Mouse (Mus musculus): ENCODE data around the gene Rnf32. TPM values are rescaled to one million over a fixed set of nuclear protein-coding genes. Genes with fewer than 3 reads are reported as not detected.

Gene Rnf32
- 1 to 10 TPM; 4.3 TPM for total RNA-seq (2021)
- long read RNA-seq, experiment 1, partial matches to known transcripts, result 0 of 3 reads
- long read RNA-seq, experiment 1, other reads (novel, unspliced or antisense), result 2 of 3 reads
- long read RNA-seq, experiment 2, partial matches to known transcripts, result 0 of 3 reads
- long read RNA-seq, experiment 2, other reads (novel, unspliced or antisense), result 3 of 3 reads

DNA sequence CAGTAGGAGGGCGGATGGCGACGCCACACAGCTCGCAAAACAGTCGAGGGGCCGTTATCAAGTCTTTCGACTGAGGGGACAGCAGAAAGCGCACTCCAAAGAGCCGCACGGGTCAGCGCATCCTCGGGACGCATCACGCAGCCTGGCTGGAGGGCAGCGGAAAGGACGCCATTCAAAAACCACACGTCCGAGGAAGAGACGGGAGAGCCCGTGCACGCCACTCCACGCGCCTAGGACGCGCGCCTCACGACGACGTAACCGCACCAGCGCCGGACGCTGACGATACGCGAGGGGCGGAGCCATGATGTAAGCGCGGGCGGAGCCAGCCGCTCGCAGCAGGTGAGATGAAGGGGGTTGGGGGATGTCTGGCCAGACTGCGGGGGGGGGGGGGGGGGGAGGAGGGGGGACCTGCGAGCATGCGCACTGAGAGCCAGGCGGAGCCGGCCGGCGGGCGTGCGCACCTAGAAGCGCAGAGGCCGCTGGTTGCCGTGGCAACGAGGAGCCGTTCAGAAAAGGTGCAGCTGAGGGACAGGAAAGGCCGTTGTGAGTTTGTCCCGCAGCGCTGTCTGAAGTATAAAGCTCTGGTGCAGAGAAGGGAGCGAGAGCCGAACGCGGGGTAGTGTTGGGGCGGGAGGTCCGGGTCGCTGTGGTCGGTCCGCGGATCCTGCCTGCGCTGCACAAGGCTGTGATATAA, at the start of gene Rnf32:
Rnf32 (plus strand) TSS at position 423 of the 694 bp plus-strand sequence.
- DNase-seq, result peak; percentile 89 to 92

DNA sequence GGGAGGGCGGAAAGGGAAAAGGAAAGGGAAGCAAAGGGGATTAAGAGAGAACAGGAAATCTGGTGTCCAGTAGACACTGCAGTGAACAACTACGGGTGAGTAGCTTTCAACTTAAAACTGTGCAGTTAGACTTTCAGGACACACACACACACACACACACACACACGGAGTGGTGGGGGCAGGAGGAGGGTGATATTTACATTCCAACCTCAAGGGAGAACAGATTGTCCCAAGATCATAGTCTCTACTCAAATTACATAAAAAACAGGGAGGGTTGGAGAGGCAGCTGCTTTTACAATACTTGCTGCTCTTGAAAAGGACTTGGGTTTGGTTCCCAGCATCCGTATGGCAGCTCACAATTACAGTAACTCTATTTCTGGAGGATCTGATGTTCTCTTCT, 45.6 kb upstream of the Rnf32 start:
- no peak for DNase-seq

DNA sequence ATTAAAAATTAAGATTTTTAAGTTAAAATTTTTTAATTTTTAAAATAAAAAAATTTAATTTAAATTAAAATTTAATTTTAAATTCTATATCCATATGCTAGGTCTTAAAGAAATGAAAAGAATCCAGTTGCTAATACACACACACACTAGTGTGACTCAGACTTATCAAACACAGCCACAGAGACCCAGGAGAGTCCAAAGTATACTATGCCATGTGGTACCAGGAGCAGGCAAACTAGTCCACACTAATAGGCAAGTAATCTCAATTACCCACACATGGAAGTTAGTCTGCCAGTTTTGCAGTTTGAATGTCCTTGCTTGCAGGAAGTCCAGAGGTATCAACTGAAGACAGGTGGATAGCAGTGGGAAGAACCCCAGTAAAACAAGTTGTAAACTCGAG, 35.9 kb upstream of the Rnf32 start:
- no peak for DNase-seq

DNA sequence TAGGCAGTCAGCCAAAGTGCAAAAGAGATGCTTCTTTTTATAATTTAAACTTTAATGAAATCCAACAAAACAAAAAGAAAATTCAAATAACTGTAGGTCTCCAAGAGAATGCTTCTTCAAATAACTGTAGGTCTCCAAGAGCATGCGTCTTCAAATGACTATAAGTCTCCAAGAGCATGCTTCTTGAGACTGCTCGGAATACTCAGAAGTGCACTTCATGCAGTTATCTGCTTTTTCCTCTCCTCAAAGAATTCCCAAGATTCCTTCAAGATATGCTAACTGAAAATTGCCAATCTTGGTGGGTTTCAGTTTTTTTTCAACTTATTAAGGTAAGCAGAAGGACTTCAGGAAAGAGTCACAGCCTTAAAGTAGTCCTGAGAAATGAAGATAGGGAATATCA, 28.8 kb upstream of the Rnf32 start:
- DNase-seq, result no peak

DNA sequence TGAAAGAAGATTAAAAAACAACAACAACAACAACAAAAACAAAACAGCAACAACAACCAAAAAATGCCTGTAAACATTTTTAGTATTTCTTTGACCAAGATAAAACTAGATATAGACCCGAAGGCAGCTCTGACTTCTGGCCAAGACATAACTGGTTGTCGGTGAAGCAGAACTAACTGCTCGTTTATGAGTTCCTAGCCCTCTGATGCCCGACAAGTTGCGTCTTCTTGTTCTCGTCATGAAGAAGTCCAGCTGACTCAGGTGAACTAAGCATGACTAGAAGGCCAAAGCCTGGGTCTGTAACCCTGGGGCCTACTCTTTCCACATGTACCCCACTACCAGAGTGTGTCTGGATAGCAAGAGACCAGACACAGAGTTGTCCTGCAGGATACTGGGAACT, 25.6 kb upstream of the Rnf32 start:
- no peak for DNase-seq

DNA sequence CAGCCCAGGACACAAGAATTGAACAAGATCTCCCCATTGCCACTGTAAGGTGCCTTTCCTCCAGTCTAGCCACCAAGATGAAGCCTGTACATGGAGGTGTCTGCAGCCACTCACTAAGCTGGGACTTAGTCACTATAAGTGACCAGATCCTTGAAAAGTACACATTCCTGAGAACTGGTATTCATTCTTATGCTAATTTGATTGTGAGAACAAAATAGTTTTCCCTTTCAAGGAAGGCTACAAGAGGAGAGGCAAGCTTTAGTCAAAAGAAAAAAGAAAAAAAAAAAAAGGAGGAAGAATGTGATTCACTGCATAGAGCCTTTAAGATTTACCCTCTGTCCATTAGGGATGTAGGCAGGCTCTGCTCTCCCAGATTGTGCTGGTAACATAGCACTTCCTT, 24.6 kb upstream of the Rnf32 start:
- no peak for DNase-seq

DNA sequence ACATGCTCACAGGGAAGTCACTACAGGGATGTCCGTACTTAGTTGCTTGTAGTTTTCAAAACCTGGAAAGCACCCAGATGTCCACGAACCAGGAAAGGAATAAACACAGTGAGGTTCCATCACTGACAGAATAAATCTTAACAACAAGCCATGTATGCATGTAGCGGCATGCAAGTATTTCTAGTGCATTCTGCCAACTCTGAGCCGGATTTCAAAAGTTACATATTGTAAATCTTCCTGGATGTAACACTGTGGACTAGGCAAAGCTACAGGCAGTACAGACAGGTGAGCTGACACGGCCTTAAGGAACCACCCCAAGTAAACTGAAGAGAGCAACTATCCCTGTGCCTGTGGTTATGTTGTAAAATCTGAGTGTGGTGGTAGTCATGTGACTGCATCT, 9.0 kb upstream of the Rnf32 start:
- DNase-seq, result no peak

DNA sequence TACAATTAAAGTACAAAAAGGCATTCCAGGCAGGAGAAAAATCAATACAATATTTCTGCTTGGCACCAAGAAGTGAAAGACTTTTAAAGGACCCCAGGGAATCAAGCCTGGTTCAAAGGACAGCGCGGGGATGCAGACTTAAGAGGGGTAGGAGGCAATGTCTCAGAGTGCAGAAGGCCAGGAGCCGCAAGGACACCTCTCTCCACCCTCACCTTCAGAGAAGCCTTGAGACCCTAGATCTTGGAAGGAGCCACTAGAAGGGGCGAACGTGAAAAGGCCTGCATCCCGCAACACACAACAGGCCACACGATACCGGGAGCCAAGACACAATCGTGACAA, 592 bp upstream of the Rnf32 start:
- DNase-seq, result no peak

DNA sequence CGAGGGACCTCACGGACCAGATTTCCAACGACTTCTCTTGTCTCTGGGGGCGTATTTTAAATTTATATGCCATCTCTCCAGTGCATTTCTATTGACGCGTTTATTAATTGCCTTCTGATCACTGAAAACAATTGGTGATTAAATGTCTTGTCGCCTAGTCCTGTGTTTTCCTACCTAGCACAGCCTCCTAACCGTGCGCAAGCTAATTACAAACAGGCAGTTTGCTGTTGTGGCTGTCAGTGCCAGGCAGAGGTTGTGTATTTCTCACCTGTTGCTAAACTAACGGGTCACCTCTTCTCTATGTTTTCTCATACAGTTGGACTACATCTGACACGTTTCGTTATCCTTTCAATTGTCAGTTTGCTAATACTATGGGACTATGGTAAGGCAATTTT, 469 bp downstream of the Rnf32 start:
- no peak for DNase-seq

DNA sequence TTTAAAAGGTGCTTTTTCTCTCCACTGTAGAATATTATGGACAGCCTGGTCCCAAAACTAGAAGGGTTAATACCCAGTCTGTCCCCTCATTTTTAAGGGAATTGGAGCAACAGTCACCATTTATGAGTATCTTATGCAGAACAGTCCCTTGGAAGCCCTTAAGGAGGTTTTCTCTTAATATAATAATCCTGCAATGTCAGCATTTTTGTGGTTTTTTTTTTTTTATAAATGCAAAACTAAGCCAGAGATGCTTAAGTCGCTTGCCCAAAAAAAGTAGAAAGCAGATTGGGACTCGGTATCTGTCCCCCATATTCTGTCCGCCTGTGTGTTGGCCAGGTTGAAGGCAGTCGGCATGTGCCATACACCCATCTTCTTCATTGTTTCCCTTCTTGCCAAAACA, 1.4 kb downstream of the Rnf32 start:
- no peak for DNase-seq

DNA sequence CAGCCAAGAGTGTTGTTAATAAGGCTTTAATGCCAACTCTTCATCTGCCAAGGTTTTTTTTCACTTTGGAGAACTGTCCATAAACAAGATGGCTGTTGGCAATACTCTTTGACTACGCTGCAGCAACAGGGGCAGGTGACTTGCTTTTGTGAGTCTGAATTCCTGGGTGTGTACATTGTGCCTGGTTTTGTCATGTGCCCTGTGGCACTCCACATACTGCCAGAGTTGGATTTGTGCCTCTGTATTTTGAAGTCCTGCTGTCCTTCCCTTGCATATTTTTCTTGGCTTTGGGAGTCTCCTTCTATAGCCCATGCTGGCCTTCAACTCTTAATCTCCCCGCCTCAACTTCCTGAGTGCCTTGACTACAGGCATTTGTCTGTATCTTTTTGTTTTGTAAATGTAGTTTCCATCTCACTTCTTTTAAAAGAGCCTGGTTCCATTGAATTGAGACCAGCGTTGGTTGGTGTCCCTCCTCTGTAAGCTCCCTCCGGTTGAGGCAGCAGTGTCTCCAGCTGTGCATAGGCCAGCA, 3.2 kb downstream of the Rnf32 start:
- DNase-seq, result no peak

DNA sequence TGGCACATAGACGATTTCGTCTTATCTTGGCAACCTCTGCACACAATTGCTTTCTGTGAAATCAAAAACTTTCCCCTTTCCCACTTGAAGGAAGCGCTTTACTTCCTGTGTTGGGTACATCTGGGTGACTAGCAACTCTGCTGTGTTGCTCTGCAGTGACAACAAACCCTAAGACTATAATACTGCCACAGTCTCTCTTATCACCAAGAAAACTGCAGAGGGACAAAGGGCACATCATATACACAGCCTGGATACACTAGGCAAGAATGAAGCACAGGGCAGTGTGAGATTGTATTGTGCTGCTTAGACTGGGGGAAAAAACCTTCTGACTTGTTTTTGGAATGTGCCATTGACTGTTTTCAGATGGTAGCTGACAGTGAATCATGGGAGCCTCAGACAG, 4.1 kb downstream of the Rnf32 start:
- no peak for DNase-seq

DNA sequence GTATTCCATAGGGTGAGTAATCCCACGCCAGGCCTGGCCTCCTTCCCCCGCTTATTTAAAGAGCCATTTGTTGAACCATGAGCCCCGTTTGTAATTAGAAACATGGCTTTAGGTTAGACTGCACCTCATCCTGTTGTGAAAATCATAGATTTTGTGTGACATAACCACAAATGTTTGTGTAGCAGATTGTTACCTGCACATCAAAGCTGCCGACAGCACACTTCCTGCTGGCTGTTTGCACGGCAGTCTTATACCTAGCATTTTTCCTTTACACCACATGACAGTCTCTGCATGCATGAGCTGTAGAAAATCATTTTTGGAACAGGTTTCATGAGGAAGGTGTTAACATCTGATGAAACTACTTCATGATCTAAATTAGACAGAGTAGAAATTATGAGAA, 9.9 kb downstream of the Rnf32 start:
- DNase-seq, result no peak

DNA sequence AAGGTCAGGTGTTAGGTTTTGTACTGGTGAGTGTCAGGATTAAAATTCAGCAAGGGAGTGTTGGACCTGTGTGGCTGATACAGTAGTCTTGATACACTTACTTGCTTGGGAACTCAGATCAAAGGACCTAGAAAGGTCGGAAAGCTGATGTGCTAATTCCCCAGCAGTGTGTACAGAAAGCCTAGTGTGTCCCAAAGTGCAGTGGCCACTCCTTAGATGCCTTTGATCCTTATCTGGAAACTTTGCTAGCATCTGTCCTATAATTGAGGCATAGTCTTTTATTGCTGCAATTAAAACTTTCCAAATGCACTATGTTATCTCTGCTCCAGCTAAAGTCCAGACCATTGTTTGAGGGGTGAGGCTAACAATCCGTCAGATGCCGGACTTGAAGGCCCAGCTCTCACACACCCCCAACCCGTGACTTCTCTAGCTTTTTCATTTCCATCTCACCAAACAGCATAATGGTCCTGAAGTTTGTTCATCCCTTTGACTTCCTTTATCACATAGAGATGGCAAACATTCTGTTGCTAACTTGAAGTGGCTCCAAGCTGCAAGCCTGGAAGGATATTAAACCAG, 16.3 kb downstream of the Rnf32 start:
- no peak for DNase-seq

DNA sequence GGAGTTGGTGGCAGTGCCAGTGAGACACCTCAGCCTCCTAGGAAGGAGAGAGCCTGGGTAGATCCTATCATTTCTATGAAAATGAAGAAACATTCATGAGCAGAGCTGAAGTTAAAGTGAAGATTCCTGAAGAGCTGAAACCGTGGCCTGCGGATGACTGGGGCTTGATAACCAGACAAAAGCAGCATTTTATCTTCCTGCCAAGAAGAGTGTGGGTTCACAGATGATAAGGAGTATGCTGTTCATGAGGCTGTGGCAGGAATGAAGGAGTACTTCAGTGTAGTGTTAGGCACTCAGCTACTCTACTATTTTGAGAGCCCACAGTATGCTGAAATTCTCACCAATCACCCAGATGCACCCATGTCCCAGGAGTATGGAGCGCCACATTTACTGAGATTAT, 22.2 kb downstream of the Rnf32 start:
- no peak for DNase-seq

DNA sequence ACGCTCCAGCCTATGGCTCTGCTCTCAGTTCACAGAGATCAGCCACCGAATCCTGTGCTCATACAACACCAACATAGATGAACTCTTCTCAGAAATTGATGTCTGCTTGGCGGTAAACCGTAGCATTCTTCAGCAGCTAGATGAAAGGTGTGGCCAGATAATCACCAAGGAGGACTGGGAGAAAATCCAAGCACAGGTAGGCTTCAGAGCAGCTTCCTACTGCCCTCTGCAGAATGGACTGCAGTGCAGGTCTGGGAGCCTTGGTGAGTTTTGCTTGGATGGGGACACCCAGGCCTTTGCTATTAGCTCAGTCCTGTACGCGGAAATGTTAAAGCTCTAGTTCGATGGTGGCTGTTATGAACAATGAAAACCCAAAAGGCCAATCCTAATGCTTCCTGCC, 28.3 kb downstream of the Rnf32 start:
- DNase-seq, result no peak

DNA sequence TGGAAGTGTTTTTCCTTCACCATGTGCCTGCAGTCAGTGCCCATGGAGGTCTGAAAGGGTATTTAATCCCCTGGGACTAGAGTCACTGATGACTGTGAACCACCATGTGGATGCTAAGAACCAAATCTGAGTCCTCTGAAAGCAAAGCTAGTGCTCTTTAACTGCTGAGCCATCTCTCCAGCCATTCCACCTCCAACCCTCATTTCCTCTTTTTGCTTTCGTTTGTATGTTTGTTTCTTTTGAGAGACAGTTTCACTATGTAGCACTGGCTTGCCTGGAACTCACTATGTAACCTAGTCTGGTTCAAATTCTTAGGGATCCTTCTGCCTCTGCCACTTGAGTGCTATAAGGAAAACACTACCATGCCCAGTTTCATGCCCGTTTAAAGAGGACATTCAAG, 34.7 kb downstream of the Rnf32 start:
- DNase-seq, result no peak

DNA sequence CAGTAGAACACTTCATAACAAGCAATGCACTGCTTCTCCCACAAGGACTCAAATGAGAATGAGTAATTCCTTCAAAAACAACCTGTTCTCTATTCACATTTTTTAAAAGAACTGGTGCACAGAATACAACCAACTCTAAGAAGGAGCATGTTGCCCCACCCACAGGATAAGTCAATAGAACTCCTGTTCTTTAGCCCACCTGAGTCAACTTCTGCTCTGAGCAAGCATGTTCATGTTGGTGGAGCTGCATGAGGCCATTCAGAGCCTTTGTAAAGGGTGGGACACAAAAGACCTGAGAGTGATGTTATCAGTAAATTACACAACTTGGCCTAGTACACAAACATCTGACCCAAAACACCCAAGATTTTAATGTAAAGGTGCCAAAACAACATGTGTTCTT, 42.6 kb downstream of the Rnf32 start:
- DNase-seq, result no peak

DNA sequence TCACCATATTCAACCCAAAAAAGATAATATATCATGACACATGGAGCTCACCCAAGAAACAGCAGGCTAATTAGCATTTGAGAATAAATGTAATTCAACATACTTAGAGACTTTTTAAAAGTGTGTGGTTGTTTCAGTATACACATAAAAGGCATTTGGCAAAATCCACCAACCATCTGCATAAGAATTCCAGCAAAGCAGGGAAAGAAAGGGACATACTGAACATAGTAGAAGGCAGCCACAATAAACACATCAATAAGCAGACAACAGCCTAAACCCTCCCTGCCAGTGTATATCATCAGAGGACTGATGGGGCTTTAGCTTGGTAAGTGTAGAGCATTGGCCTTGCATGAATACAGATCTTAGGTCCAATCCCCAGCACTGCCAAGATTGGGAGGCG, 49.0 kb downstream of the Rnf32 start:
- no peak for DNase-seq

DNA sequence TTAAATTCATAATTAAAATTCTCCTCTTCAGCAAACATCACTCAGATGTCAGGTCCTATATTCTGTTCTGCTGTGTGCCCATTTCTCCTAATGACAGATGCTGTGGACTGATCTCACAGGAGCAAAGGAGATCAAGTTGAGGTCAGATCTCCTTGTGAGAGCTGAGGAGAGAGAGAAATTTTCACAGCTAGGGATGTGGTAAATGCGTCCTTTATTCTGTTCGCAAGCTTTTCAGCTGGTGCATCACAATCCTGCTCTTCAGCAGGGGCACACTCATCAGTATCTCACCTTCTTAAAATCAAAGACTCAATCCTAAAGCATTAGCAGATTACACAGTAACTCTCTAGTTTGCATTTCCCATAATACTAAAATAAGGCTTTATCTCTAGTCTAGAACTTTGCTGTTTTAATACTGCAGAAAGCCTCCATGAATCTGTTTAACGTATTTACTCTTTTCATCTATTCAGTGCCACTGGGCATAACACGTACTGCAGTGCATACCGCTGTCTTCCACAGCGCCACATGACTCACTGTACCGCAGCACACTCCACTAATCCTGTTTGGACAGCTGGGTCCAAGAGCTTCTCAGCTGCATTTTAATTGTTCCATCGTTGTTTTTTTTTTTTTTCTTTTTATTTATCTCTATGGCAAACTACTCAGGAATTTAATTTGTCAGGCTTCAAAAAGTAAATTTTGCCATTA, 55.2 kb downstream of the Rnf32 start:
- no peak for DNase-seq

DNA sequence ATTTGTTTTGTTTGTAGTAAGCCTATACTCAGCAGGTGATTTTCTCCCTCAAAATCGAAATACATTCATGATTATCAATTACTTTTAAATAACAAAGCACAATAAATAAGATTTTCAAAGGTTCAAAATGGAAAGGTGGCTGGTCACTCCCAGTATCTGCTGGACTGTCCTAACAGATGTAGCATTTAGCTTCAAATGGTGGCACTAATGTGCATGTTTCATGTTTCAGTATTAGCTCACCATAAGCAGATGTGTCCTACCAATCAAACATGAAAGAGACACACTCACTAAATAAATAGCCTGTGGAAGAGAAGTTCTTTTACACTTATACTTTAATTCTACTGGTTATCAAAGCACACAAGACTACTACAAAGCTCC, 55.7 kb downstream of the Rnf32 start:
- DNase-seq, result no peak

DNA sequence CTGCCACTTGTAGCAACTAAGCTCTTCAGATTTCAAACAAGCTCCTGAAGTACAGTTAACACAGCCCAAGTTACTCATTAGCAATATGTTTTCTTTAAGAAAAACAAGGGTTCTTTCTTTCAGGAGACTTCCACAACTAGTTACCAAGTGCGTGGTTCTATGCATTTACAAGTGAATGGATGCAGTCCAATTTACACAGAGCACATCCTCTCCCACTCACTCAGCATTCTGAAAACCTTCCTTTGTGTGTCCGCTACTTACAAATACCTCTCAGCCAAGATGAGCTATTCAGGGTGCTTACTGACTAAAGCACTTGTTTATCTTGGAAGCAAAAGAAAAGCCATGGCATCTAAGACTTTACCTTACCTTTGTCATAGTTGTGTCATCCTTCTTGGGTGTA, 58.1 kb downstream of the Rnf32 start:
- DNase-seq, result no peak

DNA sequence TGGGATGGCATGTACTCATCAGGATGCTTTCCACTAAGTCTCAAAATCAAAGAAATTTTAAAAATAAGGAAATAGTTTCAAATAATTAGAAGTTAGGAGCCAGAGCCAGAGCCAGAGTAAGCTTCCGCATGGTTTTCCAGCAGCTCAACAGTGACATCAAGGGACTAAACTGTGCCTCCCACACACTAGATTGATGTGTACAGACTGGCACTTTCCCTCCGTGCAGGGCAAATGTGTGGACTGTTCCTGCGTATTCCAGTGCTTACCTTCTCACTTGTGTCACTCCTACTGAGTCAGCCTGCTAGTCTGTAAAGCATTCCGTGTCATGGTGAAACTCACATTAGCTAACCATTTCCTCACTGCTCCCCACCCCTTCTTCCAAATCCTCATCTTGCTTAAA, 75.1 kb downstream of the Rnf32 start:
- peak; percentile 15 to 33 for DNase-seq
